Mouse (Mus musculus) midbrain, embryonic 15.5 days (tissue): Measurements from ENCODE around the gene B3galt1. TPM values are rescaled to one million over a fixed set of nuclear protein-coding genes. Genes with fewer than 3 reads are reported as not detected.
A peak's percentile ranks its signal among the peaks of the same experiment; 100 is the strongest.

Experiments used
- ATAC-seq: fragments of 200-750 bp; cut with Nextera tagmentation; replicated peaks from 2 replicates; pipeline ENCODE4 v1.8.0; 2017; ENCODE audit warnings: moderate TSS enrichment
- H3K27ac ChIP-seq: fragments of 300-500 bp; sonication (generic); 2 replicates; pipeline ENCODE4 v1.5.1; 2015; ENCODE audit warnings: mild to moderate bottlenecking, inconsistent platforms
- H3K27me3 ChIP-seq: fragments of 300-500 bp; sonication (generic); replicated peaks from 2 replicates; pipeline ENCODE4 v1.6.1; 2015; ENCODE audit warnings: inconsistent platforms
- H3K36me3 ChIP-seq: fragments of 300-500 bp; sonication (generic); replicated peaks from 2 replicates; pipeline ENCODE4 v1.6.1; 2015; ENCODE audit warnings: inconsistent platforms
- H3K4me1 ChIP-seq: fragments of 300-500 bp; sonication (generic); 2 replicates; pipeline ENCODE4 v1.6.1; 2015; ENCODE audit warnings: inconsistent platforms
- H3K4me2 ChIP-seq: fragments of 300-500 bp; sonication (generic); 2 replicates; pipeline ENCODE4 v1.6.1; 2015; ENCODE audit warnings: inconsistent platforms, mild to moderate bottlenecking, moderate library complexity
- H3K4me3 ChIP-seq: fragments of 300-500 bp; sonication (generic); 2 replicates; pipeline ENCODE4 v1.5.1; 2015; ENCODE audit warnings: mild to moderate bottlenecking, inconsistent platforms
- H3K9ac ChIP-seq: fragments of 300-500 bp; sonication (generic); 2 replicates; pipeline ENCODE4 v1.6.1; 2015; ENCODE audit warnings: mild to moderate bottlenecking, inconsistent platforms
- H3K9me3 ChIP-seq: fragments of 300-500 bp; sonication (generic); 2 replicates; pipeline ENCODE4 v1.6.1; 2016; ENCODE audit warnings: inconsistent platforms
- WGBS: fragments of 180-500 bp; shearing (Covaris S2); methylation state at CpG from one replicate; pipeline ENCODE4 v1.1.7; 2015; ENCODE audit warnings: mixed read lengths; 5-methylcytosine and 5-hydroxymethylcytosine counted together
- polyA plus RNA-seq: library from polyadenylated mRNA; unstranded; fragments of >200 nt; fragmentation: Nextera tagmentation; extraction: Ambion mirVana; gene quantifications from 2 replicates; pipeline ENCODE4 v1.2.1, GENCODE M21; 2015

The B3galt1 gene
- polyA plus RNA-seq, 1 experiment from 2014 or later = 57.2 TPM

GRCm38 (mm10) chr2:67787536-67787935 lies 221.9 kb downstream of the B3galt1 start:
- no peak for ATAC-seq
- H3K27ac ChIP-seq = no peak overlapping the region

GRCm38 (mm10) chr2:67797561-67797960 lies 231.9 kb downstream of the B3galt1 start:
- no peak overlapping the region for H3K27ac ChIP-seq
- no peaks in the 10 kb centered on the region for H3K27me3 ChIP-seq
- H3K4me3 ChIP-seq = no peak overlapping the region
- H3K36me3 ChIP-seq = no peaks in the 10 kb centered on the region
- 92% methylated on average over 4 of the region's 4 CpGs for WGBS
- no peak for ATAC-seq
- H3K4me2 ChIP-seq = no peak overlapping the region
- no peak overlapping the region for H3K9ac ChIP-seq
- H3K9me3 ChIP-seq = no peaks in the 10 kb centered on the region
- no peaks in the 10 kb centered on the region for H3K4me1 ChIP-seq

More at GRCm38 (mm10) chr2:67787536-67787935, 221.9 kb downstream of the B3galt1 start:
- Histone ChIP-seq H3K4me3 (no peak overlapping the region), H3K36me3 (no peaks in the 10 kb centered on the region), H3K4me2 (no peak overlapping the region), H3K9me3 (no peaks in the 10 kb centered on the region), H3K27me3 (no peaks in the 10 kb centered on the region), H3K4me1 (no peaks in the 10 kb centered on the region), H3K9ac (no peak overlapping the region)
- WGBS = 91% methylated on average over 3 of the region's 3 CpGs

- no peak overlapping the region for H3K4me3 ChIP-seq
- WGBS = 84% methylated on average over 3 of the region's 3 CpGs
- no peak for ATAC-seq
- H3K27ac ChIP-seq = no peak overlapping the region
- H3K36me3 ChIP-seq = no peaks in the 10 kb centered on the region
- no peaks in the 10 kb centered on the region for H3K27me3 ChIP-seq
- H3K4me2 ChIP-seq = no peak overlapping the region
- no peak overlapping the region for H3K9ac ChIP-seq
- no peaks in the 10 kb centered on the region for H3K9me3 ChIP-seq
- no peaks in the 10 kb centered on the region for H3K4me1 ChIP-seq
These were observed 234.3 kb downstream of the B3galt1 start for GRCm38 (mm10) chr2:67799981-67800380.

- Histone ChIP-seq H3K9ac (no peak overlapping the region), H3K36me3 (no peaks in the 10 kb centered on the region), H3K27me3 (no peaks in the 10 kb centered on the region), H3K9me3 (no peaks in the 10 kb centered on the region), H3K27ac (no peak overlapping the region), H3K4me2 (no peak overlapping the region), H3K4me1 (no peaks in the 10 kb centered on the region), H3K4me3 (no peak overlapping the region)
- 66% methylated on average over 2 of the region's 2 CpGs for WGBS
- no peak for ATAC-seq
These were observed 250.5 kb downstream of the B3galt1 start for GRCm38 (mm10) chr2:67816149-67816548.

GRCm38 (mm10) chr2:67818014-67818413 lies 252.3 kb downstream of the B3galt1 start:
- H3K27ac ChIP-seq = no peak overlapping the region
- H3K9me3 ChIP-seq = no peaks in the 10 kb centered on the region
- H3K4me3 ChIP-seq = no peak overlapping the region
- 0 out of 2 replicates have a peak, but pooled peaks cover 3% of the 10 kb centered on the region for H3K4me1 ChIP-seq
- H3K36me3 ChIP-seq = no peaks in the 10 kb centered on the region
- peak; percentile 35; the same call in 1 of the 2 replicates for ATAC-seq
- no peak overlapping the region for H3K4me2 ChIP-seq
- WGBS = 36% methylated on average over 2 of the region's 2 CpGs
- no peaks in the 10 kb centered on the region for H3K27me3 ChIP-seq
- H3K9ac ChIP-seq = no peak overlapping the region

- no peaks in the 10 kb centered on the region for H3K9me3 ChIP-seq
- 39% methylated on average over 5 of the region's 5 CpGs for WGBS
- no peak overlapping the region for H3K9ac ChIP-seq
- no peak overlapping the region for H3K4me2 ChIP-seq
- peak overlapping the region; percentile 19; the same call in 1 of the 2 replicates for H3K27ac ChIP-seq
- H3K27me3 ChIP-seq = no peaks in the 10 kb centered on the region
- ATAC-seq = no peak; the same call in 1 of the 2 replicates
- H3K4me1 ChIP-seq = 0 out of 2 replicates have a peak, but pooled peaks cover 3% of the 10 kb centered on the region
- no peak overlapping the region for H3K4me3 ChIP-seq
- H3K36me3 ChIP-seq = no peaks in the 10 kb centered on the region
These were observed 256.7 kb downstream of the B3galt1 start for GRCm38 (mm10) chr2:67822360-67822759.

GRCm38 (mm10) chr2:67827697-67828096 lies 262.0 kb downstream of the B3galt1 start:
- Histone ChIP-seq H3K9me3 (no peaks in the 10 kb centered on the region), H3K4me1 (0 out of 2 replicates have a peak, but pooled peaks cover under 1% of the 10 kb centered on the region), H3K4me3 (no peak overlapping the region), H3K27me3 (no peaks in the 10 kb centered on the region), H3K27ac (no peak overlapping the region), H3K36me3 (no peaks in the 10 kb centered on the region), H3K4me2 (no peak overlapping the region), H3K9ac (no peak overlapping the region)
- no peak for ATAC-seq
- WGBS = 90% methylated on average over 4 of the region's 4 CpGs

GRCm38 (mm10) chr2:67829055-67829915 lies 263.6 kb downstream of the B3galt1 start:
- H3K36me3 ChIP-seq = no peaks in the 10 kb centered on the region
- H3K4me2 ChIP-seq = no peak overlapping the region
- WGBS = 86% methylated on average over 5 of the region's 5 CpGs
- H3K9ac ChIP-seq = no peak overlapping the region
- no peaks in the 10 kb centered on the region for H3K9me3 ChIP-seq
- no peaks in the 10 kb centered on the region for H3K4me1 ChIP-seq
- no peak overlapping the region for H3K27ac ChIP-seq
- ATAC-seq = no peak
- no peaks in the 10 kb centered on the region for H3K27me3 ChIP-seq
- H3K4me3 ChIP-seq = no peak overlapping the region

- ATAC-seq = no peak; the same call in 1 of the 2 replicates
These were observed 282.1 kb downstream of the B3galt1 start for GRCm38 (mm10) chr2:67847806-67848205.

GRCm38 (mm10) chr2:67850725-67851124 lies 285.1 kb downstream of the B3galt1 start:
- WGBS = 91% methylated on average over 3 of the region's 3 CpGs
- Histone ChIP-seq H3K27ac (no peak overlapping the region), H3K4me3 (no peak overlapping the region), H3K9ac (no peak overlapping the region), H3K4me2 (no peak overlapping the region), H3K9me3 (no peaks in the 10 kb centered on the region), H3K27me3 (no peaks in the 10 kb centered on the region), H3K36me3 (no peaks in the 10 kb centered on the region), H3K4me1 (peaks cover 4% of the 10 kb centered on the region; the same call in 1 of the 2 replicates)
- ATAC-seq = no peak

More at GRCm38 (mm10) chr2:67847806-67848205, 282.1 kb downstream of the B3galt1 start:
- no peak overlapping the region for H3K9ac ChIP-seq
- WGBS = 55% methylated on average over 8 of the region's 8 CpGs
- H3K4me3 ChIP-seq = no peak overlapping the region
- H3K27me3 ChIP-seq = no peaks in the 10 kb centered on the region
- H3K9me3 ChIP-seq = no peaks in the 10 kb centered on the region
- no peaks in the 10 kb centered on the region for H3K36me3 ChIP-seq
- no peak overlapping the region for H3K4me2 ChIP-seq
- H3K27ac ChIP-seq = peak overlapping the region; percentile 48; the same call in 1 of the 2 replicates
- peaks cover 4% of the 10 kb centered on the region; the same call in 1 of the 2 replicates for H3K4me1 ChIP-seq

GRCm38 (mm10) chr2:67858340-67858739 lies 292.7 kb downstream of the B3galt1 start:
- ATAC-seq = no peak

GRCm38 (mm10) chr2:67859004-67859403 lies 293.3 kb downstream of the B3galt1 start:
- 57% methylated on average over 2 of the region's 2 CpGs for WGBS
- Histone ChIP-seq H3K27me3 (no peaks in the 10 kb centered on the region), H3K4me3 (no peak overlapping the region), H3K4me1 (no peaks in the 10 kb centered on the region), H3K36me3 (no peaks in the 10 kb centered on the region), H3K9me3 (no peaks in the 10 kb centered on the region), H3K4me2 (no peak overlapping the region), H3K9ac (no peak overlapping the region), H3K27ac (no peak overlapping the region)
- no peak for ATAC-seq

More at GRCm38 (mm10) chr2:67858340-67858739, 292.7 kb downstream of the B3galt1 start:
- no peaks in the 10 kb centered on the region for H3K4me1 ChIP-seq
- H3K4me3 ChIP-seq = no peak overlapping the region
- no peaks in the 10 kb centered on the region for H3K27me3 ChIP-seq
- no peak overlapping the region for H3K9ac ChIP-seq
- H3K9me3 ChIP-seq = no peaks in the 10 kb centered on the region
- no peak overlapping the region for H3K27ac ChIP-seq
- H3K36me3 ChIP-seq = no peaks in the 10 kb centered on the region
- 91% methylated on average over 2 of the region's 2 CpGs for WGBS
- H3K4me2 ChIP-seq = no peak overlapping the region
